Mouse (Mus musculus) heart, postnatal 0 days (tissue): ENCODE measurements at regions not wholly inside any gene's neighbourhood (a gene's known extent, or its start where the extent isn't known, plus 50 kb on each side); places are given as distances from the start of the nearest gene placed in this dataset.

Experiments
- ATAC-seq: fragments of 200-750 bp; cut with Nextera tagmentation; 2 replicates; pipeline ENCODE4 v1.8.0; 2017; ENCODE audit warnings: low read depth, moderate number of reproducible peaks, moderate library complexity; ENCODE audit not compliant: insufficient read depth
- DNase-seq: peaks from one replicate; pipeline ENCODE4 v3.0.0-alpha.2; 2016; ENCODE audit warnings: low spot score
- H3K27ac ChIP-seq: fragments of 300-500 bp; sonication (generic); 2 replicates; pipeline ENCODE4 v1.5.1; 2014; ENCODE audit warnings: low read depth, mild to moderate bottlenecking
- H3K27me3 ChIP-seq: fragments of 300-500 bp; sonication (generic); 2 replicates; pipeline ENCODE4 v1.6.1; 2014; ENCODE audit warnings: low read length, mixed read lengths; ENCODE audit not compliant: control insufficient read depth, insufficient read depth
- H3K36me3 ChIP-seq: fragments of 300-500 bp; sonication (generic); replicated peaks from 2 replicates; pipeline ENCODE4 v1.6.1; 2014; ENCODE audit warnings: low read length, mixed read lengths; ENCODE audit not compliant: control insufficient read depth, insufficient read depth
- H3K4me1 ChIP-seq: fragments of 300-500 bp; sonication (generic); 2 replicates; pipeline ENCODE4 v1.6.1; 2014; ENCODE audit warnings: antibody characterized with exemption; ENCODE audit not compliant: control insufficient read depth, insufficient read depth
- H3K4me2 ChIP-seq: fragments of 300-500 bp; sonication (generic); 2 replicates; pipeline ENCODE4 v1.6.1; 2014; ENCODE audit warnings: low read depth, mild to moderate bottlenecking, low read length, moderate library complexity
- H3K4me3 ChIP-seq: fragments of 300-500 bp; sonication (generic); 2 replicates; pipeline ENCODE4 v1.5.1; 2014; ENCODE audit warnings: low read depth, low read length
- H3K9ac ChIP-seq: fragments of 300-500 bp; sonication (generic); replicated peaks from 2 replicates; pipeline ENCODE4 v1.6.1; 2014; ENCODE audit warnings: low read depth, low read length, mixed read lengths
- H3K9me3 ChIP-seq: fragments of 300-500 bp; sonication (generic); replicated peaks from 2 replicates; pipeline ENCODE4 v1.6.1; 2016; ENCODE audit warnings: low read length; ENCODE audit not compliant: control insufficient read depth
- CTCF ChIP-seq: IDR thresholded peaks from 2 replicates; pipeline ENCODE4 v1.5.1; 2016; ENCODE audit warnings: antibody characterized with exemption, control low read depth, low read depth
- EP300 ChIP-seq: IDR thresholded peaks from 2 replicates; pipeline ENCODE4 v1.6.1; 2016; ENCODE audit warnings: antibody characterized with exemption, low read depth
- WGBS: fragments of 180-500 bp; shearing (Covaris S2); extraction: QIAGEN DNeasy Blood & Tissue Kit; methylation state at CpG from one replicate; pipeline ENCODE4 v1.1.7; 2014; 5-methylcytosine and 5-hydroxymethylcytosine counted together

DNA sequence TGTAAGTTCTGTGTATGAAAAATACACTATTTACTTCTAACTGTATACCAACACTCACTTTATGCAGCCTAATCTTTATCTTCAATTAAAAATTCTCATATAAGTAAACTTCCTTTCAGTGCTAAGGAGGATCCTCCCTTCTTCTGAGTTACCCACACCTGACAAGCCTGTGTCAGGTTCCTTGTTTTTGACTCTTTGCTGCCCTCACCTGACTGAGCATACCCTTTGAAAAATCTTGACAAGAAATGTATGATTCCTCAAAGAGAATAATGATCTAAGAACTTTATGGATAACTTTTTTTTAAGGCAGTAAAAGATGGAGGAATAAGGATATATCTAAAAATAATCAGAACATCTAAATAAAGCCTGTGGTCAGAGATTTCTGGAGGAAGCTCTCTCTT, 550.9 kb upstream of the Pabpc4l start:
- no peak for ATAC-seq
- TF ChIP-seq CTCF (0 out of 2 replicates have a peak, but pooled peaks have one; percentile 2), EP300 (no peak)

DNA sequence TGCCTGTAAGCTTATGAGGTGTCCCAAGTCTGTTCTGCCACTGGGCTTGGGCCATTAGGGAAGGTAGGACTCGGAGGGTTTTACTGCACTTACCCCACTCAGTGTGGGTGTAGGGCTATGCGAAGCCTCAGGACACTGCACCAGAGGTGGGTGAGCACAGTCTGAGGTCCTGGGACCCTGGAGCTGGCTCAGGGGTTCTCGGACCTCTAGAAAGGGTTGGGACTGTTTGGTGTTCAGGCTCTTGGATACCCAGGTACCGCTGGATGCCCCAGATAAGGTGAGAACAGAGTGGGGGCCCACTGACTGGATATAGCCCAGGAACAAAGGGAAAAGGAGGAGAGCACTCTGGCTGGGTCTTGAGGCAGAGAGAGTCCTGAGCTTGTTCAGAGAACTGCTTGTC, 522.7 kb upstream of the Pabpc4l start:
- H3K4me2 ChIP-seq, result no peak overlapping the region
- TF ChIP-seq EP300, result no peak
- no peak for TF ChIP-seq CTCF
- ATAC-seq (no peak), DNase-seq (no peak)
- no peaks in the 10 kb centered on the region for H3K27me3 ChIP-seq
- no peak overlapping the region for H3K27ac ChIP-seq
- H3K9ac ChIP-seq, result no peak overlapping the region
- no peaks in the 10 kb centered on the region for H3K36me3 ChIP-seq
- no peaks in the 10 kb centered on the region for H3K4me1 ChIP-seq
- WGBS, result 69% methylated on average over 4 of the region's 4 CpGs
- no peaks in the 10 kb centered on the region for H3K9me3 ChIP-seq
- H3K4me3 ChIP-seq, result no peak overlapping the region

More for the DNA sequence above, 550.9 kb upstream of the Pabpc4l start:
- H3K27ac ChIP-seq, result no peak overlapping the region
- no peak overlapping the region for H3K4me3 ChIP-seq
- no peaks in the 10 kb centered on the region for H3K4me1 ChIP-seq
- no peaks in the 10 kb centered on the region for H3K27me3 ChIP-seq
- H3K36me3 ChIP-seq, result no peaks in the 10 kb centered on the region
- H3K9ac ChIP-seq, result no peak overlapping the region
- DNase-seq, result no peak
- no peaks in the 10 kb centered on the region for H3K9me3 ChIP-seq
- H3K4me2 ChIP-seq, result no peak overlapping the region

DNA sequence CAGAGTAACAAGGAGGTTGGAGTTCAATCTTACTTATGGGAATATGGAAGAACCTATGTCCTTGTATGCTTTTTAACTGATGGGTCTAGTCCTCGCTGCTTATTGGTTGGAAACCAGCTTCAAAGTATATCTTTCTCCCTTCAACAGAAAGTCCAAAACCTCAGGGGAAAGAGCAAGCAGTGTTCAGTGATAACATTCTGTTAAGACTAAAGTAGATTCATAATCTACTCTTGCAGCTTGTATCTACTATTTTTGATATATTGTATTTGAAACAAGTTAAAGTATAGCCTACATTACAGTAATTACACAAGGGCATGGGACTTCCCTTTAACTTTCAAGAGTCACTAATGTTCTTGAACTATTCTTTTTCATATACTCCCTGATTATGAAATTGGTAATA, 522.0 kb upstream of the Pabpc4l start:
- 67% methylated on average over 1 of the region's 1 CpGs for WGBS
- H3K27me3 ChIP-seq, result no peaks in the 10 kb centered on the region
- H3K27ac ChIP-seq, result no peak overlapping the region
- no peak overlapping the region for H3K9ac ChIP-seq
- H3K4me2 ChIP-seq, result no peak overlapping the region
- H3K4me1 ChIP-seq, result no peaks in the 10 kb centered on the region
- no peak overlapping the region for H3K4me3 ChIP-seq
- no peaks in the 10 kb centered on the region for H3K36me3 ChIP-seq
- ATAC-seq, result no peak
- no peaks in the 10 kb centered on the region for H3K9me3 ChIP-seq
- TF ChIP-seq CTCF (no peak), EP300 (no peak)
- no peak for DNase-seq

DNA sequence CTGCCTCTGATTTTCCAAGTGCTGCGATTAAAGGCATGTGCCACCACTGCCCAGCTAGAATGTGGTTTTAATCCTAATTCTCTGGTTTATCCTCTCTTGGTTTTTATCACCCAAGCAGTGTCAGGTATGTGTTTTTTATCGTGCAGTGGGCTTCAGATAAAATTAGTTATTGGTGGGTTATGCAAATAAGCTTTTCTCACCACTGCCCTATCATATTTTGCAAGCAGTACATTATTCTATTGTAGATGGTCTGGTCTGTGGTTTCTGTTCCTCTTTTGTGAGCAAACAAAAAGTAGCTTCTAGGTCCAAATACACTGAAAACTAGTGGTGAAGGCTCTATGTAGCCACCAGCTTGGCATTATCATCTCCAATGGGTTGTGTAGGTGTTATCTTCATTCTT, 503.4 kb upstream of the Pabpc4l start:
- TF ChIP-seq EP300, result no peak
- no peak for TF ChIP-seq CTCF
- Histone ChIP-seq H3K4me1 (no peaks in the 10 kb centered on the region), H3K4me3 (no peak overlapping the region), H3K9me3 (no peaks in the 10 kb centered on the region), H3K9ac (no peak overlapping the region), H3K36me3 (no peaks in the 10 kb centered on the region), H3K27me3 (no peaks in the 10 kb centered on the region), H3K27ac (no peak overlapping the region), H3K4me2 (no peak overlapping the region)
- DNase-seq, result no peak
- no peak for ATAC-seq
- 64% methylated on average over 2 of the region's 2 CpGs for WGBS

DNA sequence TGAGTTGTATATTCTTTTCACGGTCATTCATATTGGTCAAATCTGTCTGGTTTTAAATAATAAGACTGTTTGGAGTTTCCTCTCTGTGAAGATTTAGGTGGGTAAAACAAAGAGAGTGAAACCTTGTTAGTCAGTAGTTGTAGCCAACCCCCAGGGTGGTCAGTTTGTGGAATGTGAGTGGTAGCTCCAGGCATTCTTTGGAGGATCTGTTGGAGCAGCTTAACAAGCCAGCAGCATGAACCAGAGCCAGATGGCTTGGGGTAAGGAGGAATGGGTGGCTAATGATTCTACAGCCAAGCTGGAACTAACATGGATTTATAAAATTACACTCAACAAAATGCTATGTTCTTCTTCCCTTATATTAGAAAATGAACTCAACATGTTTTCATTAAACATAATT, 489.7 kb upstream of the Pabpc4l start:
- Histone ChIP-seq H3K27me3 (no peaks in the 10 kb centered on the region), H3K4me2 (no peak overlapping the region), H3K36me3 (no peaks in the 10 kb centered on the region), H3K27ac (no peak overlapping the region), H3K4me1 (no peaks in the 10 kb centered on the region), H3K4me3 (no peak overlapping the region), H3K9me3 (no peaks in the 10 kb centered on the region), H3K9ac (no peak overlapping the region)
- DNase-seq, result no peak
- no peak for TF ChIP-seq EP300
- no peak for TF ChIP-seq CTCF
- WGBS, result 78% methylated on average over 1 of the region's 1 CpGs
- no peak for ATAC-seq

DNA sequence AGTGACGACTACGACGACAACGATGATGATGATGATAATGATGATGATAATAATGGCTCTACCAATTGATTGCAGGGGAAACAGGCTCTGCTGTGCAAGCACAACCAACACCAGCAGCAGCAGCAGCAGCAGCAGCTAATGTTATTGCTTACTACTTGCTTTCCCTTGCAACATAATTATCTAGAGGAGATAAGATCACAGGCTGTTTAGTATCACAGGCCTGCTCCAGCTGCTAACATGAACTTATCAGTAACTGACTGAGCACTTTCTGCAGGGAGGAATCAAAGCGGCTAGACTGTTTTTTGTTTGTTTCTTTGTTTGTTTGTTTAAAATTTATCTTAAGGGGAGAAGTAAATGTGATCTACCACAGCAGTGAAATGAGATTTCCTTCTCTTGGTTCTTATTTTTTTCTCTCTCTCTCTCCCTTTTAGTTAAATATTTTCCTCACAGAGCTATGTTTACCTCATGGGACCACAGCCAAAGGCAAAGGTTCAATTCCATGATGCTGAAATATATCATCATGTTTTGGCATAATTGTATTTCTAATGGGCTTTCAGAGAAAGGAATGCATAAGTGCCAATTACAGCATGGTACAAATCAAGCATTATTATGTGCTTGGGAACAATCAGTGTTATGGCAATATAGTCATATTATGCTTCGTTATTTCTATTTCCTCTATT, 443.2 kb upstream of the Pabpc4l start:
- no peaks in the 10 kb centered on the region for H3K4me1 ChIP-seq
- no peaks in the 10 kb centered on the region for H3K36me3 ChIP-seq
- no peaks in the 10 kb centered on the region for H3K9me3 ChIP-seq
- TF ChIP-seq CTCF, result no peak
- TF ChIP-seq EP300, result no peak
- H3K27ac ChIP-seq, result no peak overlapping the region
- whole genome bisulfite sequencing, result 32% methylated on average over 6 of the region's 6 CpGs
- DNase-seq (no peak), ATAC-seq (no peak)
- no peak overlapping the region for H3K4me3 ChIP-seq
- no peak overlapping the region for H3K9ac ChIP-seq
- no peaks in the 10 kb centered on the region for H3K27me3 ChIP-seq
- H3K4me2 ChIP-seq, result no peak overlapping the region
